Mouse (Mus musculus) hindbrain, embryonic 16.5 days (tissue): Measurements from ENCODE around the gene 6820408C15Rik. TPM values are rescaled to one million over a fixed set of nuclear protein-coding genes. Genes with fewer than 3 reads are reported as not detected.
A peak's percentile ranks its signal among the peaks of the same experiment; 100 is the strongest.

Experiments
- ATAC-seq: fragments of 200-750 bp; cut with Nextera tagmentation; 2 replicates; pipeline ENCODE4 v1.8.0; 2017; ENCODE audit warnings: moderate TSS enrichment, moderate library complexity
- H3K27ac ChIP-seq: fragments of 300-500 bp; sonication (generic); 2 replicates; pipeline ENCODE4 v1.5.1; 2014; ENCODE audit warnings: low read depth, mild to moderate bottlenecking, control low read depth, low read length, moderate library complexity
- H3K27me3 ChIP-seq: fragments of 300-500 bp; sonication (generic); replicated peaks from 2 replicates; pipeline ENCODE4 v1.6.1; 2014; ENCODE audit warnings: low read length; ENCODE audit not compliant: control insufficient read depth, insufficient read depth
- H3K36me3 ChIP-seq: fragments of 300-500 bp; sonication (generic); 2 replicates; pipeline ENCODE4 v1.6.1; 2014; ENCODE audit warnings: mild to moderate bottlenecking, low read length, moderate library complexity, mixed read lengths; ENCODE audit not compliant: control insufficient read depth, insufficient read depth
- H3K4me1 ChIP-seq: fragments of 300-500 bp; sonication (generic); 2 replicates; pipeline ENCODE4 v1.6.1; 2014; ENCODE audit warnings: low read depth, low read length; ENCODE audit not compliant: control insufficient read depth, insufficient read depth
- H3K4me2 ChIP-seq: fragments of 300-500 bp; sonication (generic); 2 replicates; pipeline ENCODE4 v1.6.1; 2014; ENCODE audit warnings: mild to moderate bottlenecking, low read length, control low read depth, moderate library complexity
- H3K4me3 ChIP-seq: fragments of 300-500 bp; sonication (generic); 2 replicates; pipeline ENCODE4 v1.5.1; 2014; ENCODE audit warnings: mild to moderate bottlenecking, low read length, control low read depth, moderate library complexity
- H3K9ac ChIP-seq: fragments of 300-500 bp; sonication (generic); 2 replicates; pipeline ENCODE4 v1.6.1; 2014; ENCODE audit warnings: low read depth, mild to moderate bottlenecking, control low read depth, low read length, moderate library complexity
- H3K9me3 ChIP-seq: fragments of 300-500 bp; sonication (generic); 2 replicates; pipeline ENCODE4 v1.6.1; 2014; ENCODE audit warnings: mild to moderate bottlenecking, low read length, moderate library complexity; ENCODE audit not compliant: control insufficient read depth
- WGBS: fragments of 180-500 bp; shearing (Covaris S2); extraction: QIAGEN DNeasy Blood & Tissue Kit; methylation state at CpG from one replicate; pipeline ENCODE4 v1.1.7; 2014; 5-methylcytosine and 5-hydroxymethylcytosine counted together
- polyA plus RNA-seq: library from polyadenylated mRNA; unstranded; fragments of >200 nt; fragmentation: Nextera tagmentation; extraction: Ambion mirVana; gene quantifications from 2 replicates; pipeline ENCODE4 v1.2.1, GENCODE M21; 2015

The 6820408C15Rik gene
- polyA plus RNA-seq = 3.1 and 4.1 TPM in 2 replicates

GRCm38 (mm10) chr2:152415287-152415686 is at the start of gene 6820408C15Rik:
Gene 6820408C15Rik, plus strand, starts transcription at chr2:152415587.
- H3K27ac ChIP-seq = peak within 1 kb of the TSS; percentile 97
- no peaks in the 10 kb centered on the region for H3K27me3 ChIP-seq
- H3K36me3 ChIP-seq = no peaks in the 10 kb centered on the region
- peaks cover 32% of the 10 kb centered on the region for H3K4me1 ChIP-seq
- WGBS = 23% methylated on average over 4 of the region's 4 CpGs
- no peak for ATAC-seq
- no peaks in the 10 kb centered on the region for H3K9me3 ChIP-seq
- H3K9ac ChIP-seq = peak within 1 kb of the TSS; percentile 83
- peak within 1 kb of the TSS; percentile 80 for H3K4me2 ChIP-seq
- peak within 1 kb of the TSS; percentile 86 for H3K4me3 ChIP-seq

- Histone ChIP-seq H3K4me2 (no peak overlapping the region), H3K9me3 (no peaks in the 10 kb centered on the region), H3K4me1 (peaks cover 3% of the 10 kb centered on the region; the same call in 1 of the 2 replicates), H3K27me3 (no peaks in the 10 kb centered on the region), H3K4me3 (no peak overlapping the region), H3K9ac (no peak overlapping the region), H3K27ac (no peak overlapping the region), H3K36me3 (no peaks in the 10 kb centered on the region)
- no peak for ATAC-seq
- WGBS = 86% methylated on average over 5 of the region's 5 CpGs
These were observed 47.5 kb upstream of the 6820408C15Rik start for GRCm38 (mm10) chr2:152367917-152368316.

- WGBS = 30% methylated on average over 14 of the region's 14 CpGs
- peak; percentile 48; the same call in 1 of the 2 replicates for ATAC-seq
- Histone ChIP-seq H3K4me3 (no peak overlapping the region), H3K27ac (no peak overlapping the region), H3K9ac (no peak overlapping the region), H3K4me2 (0 out of 2 replicates have a peak overlapping the region, but pooled peaks have one; percentile 17), H3K36me3 (no peaks in the 10 kb centered on the region), H3K4me1 (peaks cover 3% of the 10 kb centered on the region; the same call in 1 of the 2 replicates), H3K27me3 (no peaks in the 10 kb centered on the region), H3K9me3 (no peaks in the 10 kb centered on the region)
These were observed 46.8 kb upstream of the 6820408C15Rik start for GRCm38 (mm10) chr2:152368532-152369140.

GRCm38 (mm10) chr2:152372104-152372503 is 43.3 kb upstream of the 6820408C15Rik start:
- WGBS = 72% methylated on average over 7 of the region's 7 CpGs
- no peaks in the 10 kb centered on the region for H3K9me3 ChIP-seq
- H3K27ac ChIP-seq = no peak overlapping the region
- H3K27me3 ChIP-seq = no peaks in the 10 kb centered on the region
- H3K4me2 ChIP-seq = no peak overlapping the region
- no peak overlapping the region for H3K9ac ChIP-seq
- no peak for ATAC-seq
- H3K4me1 ChIP-seq = peaks cover 11% of the 10 kb centered on the region
- H3K36me3 ChIP-seq = no peaks in the 10 kb centered on the region
- H3K4me3 ChIP-seq = no peak overlapping the region

GRCm38 (mm10) chr2:152372661-152373060 is 42.7 kb upstream of the 6820408C15Rik start:
- ATAC-seq = no peak
- H3K9me3 ChIP-seq = no peaks in the 10 kb centered on the region
- H3K4me2 ChIP-seq = no peak overlapping the region
- H3K4me1 ChIP-seq = peaks cover 11% of the 10 kb centered on the region
- H3K4me3 ChIP-seq = no peak overlapping the region
- H3K27me3 ChIP-seq = no peaks in the 10 kb centered on the region
- no peaks in the 10 kb centered on the region for H3K36me3 ChIP-seq
- WGBS = 78% methylated on average over 4 of the region's 4 CpGs
- no peak overlapping the region for H3K9ac ChIP-seq
- no peak overlapping the region for H3K27ac ChIP-seq

- no peaks in the 10 kb centered on the region for H3K27me3 ChIP-seq
- peaks cover 11% of the 10 kb centered on the region for H3K4me1 ChIP-seq
- no peak overlapping the region for H3K27ac ChIP-seq
- ATAC-seq = no peak
- no peak overlapping the region for H3K4me3 ChIP-seq
- H3K9ac ChIP-seq = no peak overlapping the region
- H3K9me3 ChIP-seq = no peaks in the 10 kb centered on the region
- H3K36me3 ChIP-seq = no peaks in the 10 kb centered on the region
- 72% methylated on average over 9 of the region's 9 CpGs for WGBS
- no peak overlapping the region for H3K4me2 ChIP-seq
These were observed 41.8 kb upstream of the 6820408C15Rik start for GRCm38 (mm10) chr2:152373547-152373946.

- no peaks in the 10 kb centered on the region for H3K27me3 ChIP-seq
- H3K36me3 ChIP-seq = no peaks in the 10 kb centered on the region
- H3K4me1 ChIP-seq = peaks cover 11% of the 10 kb centered on the region
- H3K9ac ChIP-seq = peak overlapping the region; percentile 68
- H3K27ac ChIP-seq = peak overlapping the region; percentile 91
- H3K4me3 ChIP-seq = peak overlapping the region; percentile 45
- 3% methylated on average over 19 of the region's 21 CpGs for WGBS
- peak; percentile 89 for ATAC-seq
- H3K9me3 ChIP-seq = no peaks in the 10 kb centered on the region
- H3K4me2 ChIP-seq = peak overlapping the region; percentile 67
These were observed 39.6 kb upstream of the 6820408C15Rik start for GRCm38 (mm10) chr2:152375652-152376344.

- Histone ChIP-seq H3K36me3 (no peaks in the 10 kb centered on the region), H3K9me3 (no peaks in the 10 kb centered on the region), H3K4me3 (peak within 1 kb of the TSS; percentile 45), H3K27me3 (no peaks in the 10 kb centered on the region), H3K4me1 (peaks cover 11% of the 10 kb centered on the region), H3K4me2 (peak within 1 kb of the TSS; percentile 67), H3K27ac (peak within 1 kb of the TSS; percentile 91), H3K9ac (peak within 1 kb of the TSS; percentile 68)
- ATAC-seq = peak; percentile 83
- WGBS = 2% methylated on average over 16 of the region's 16 CpGs
These were observed 39.0 kb upstream of the 6820408C15Rik start, which contains the start of gene Nrsn2 for GRCm38 (mm10) chr2:152376345-152376741. Gene Nrsn2, minus strand, starts transcription at chr2:152376638.

GRCm38 (mm10) chr2:152384191-152384590 is 31.2 kb upstream of the 6820408C15Rik start:
- no peaks in the 10 kb centered on the region for H3K9me3 ChIP-seq
- H3K4me3 ChIP-seq = no peak overlapping the region
- ATAC-seq = no peak
- no peak overlapping the region for H3K4me2 ChIP-seq
- no peaks in the 10 kb centered on the region for H3K36me3 ChIP-seq
- no peaks in the 10 kb centered on the region for H3K4me1 ChIP-seq
- WGBS = 89% methylated on average over 4 of the region's 4 CpGs
- H3K9ac ChIP-seq = no peak overlapping the region
- H3K27ac ChIP-seq = no peak overlapping the region
- no peaks in the 10 kb centered on the region for H3K27me3 ChIP-seq
